Mouse (Mus musculus) urinary bladder, adult 18-20 months (tissue): ENCODE measurements at regions not wholly inside any gene's neighbourhood (a gene's known extent, or its start where the extent isn't known, plus 50 kb on each side); places are given as distances from the start of the nearest gene placed in this dataset.

Experiments
- DNase-seq, 2 experiments: peaks; one replicate each; pipeline ENCODE4 v3.0.0; 2022; ENCODE audit warnings: low spot score in 2 of 2, mixed read lengths in 2 of 2

GRCm38 (mm10) chr12:25192216-25192615 is 95.3 kb upstream of the Id2 start:
- DNase-seq, result no peak

GRCm38 (mm10) chr12:25190360-25190759 is 93.4 kb upstream of the Id2 start:
- no peak for DNase-seq

GRCm38 (mm10) chr12:25189174-25189761 is 92.3 kb upstream of the Id2 start:
- no peak for DNase-seq

GRCm38 (mm10) chr12:25188556-25188955 is 91.6 kb upstream of the Id2 start:
- no peak for DNase-seq

GRCm38 (mm10) chr12:25187216-25187615 is 90.3 kb upstream of the Id2 start:
- no peak for DNase-seq

- DNase-seq, result no peak
These were observed 85.7 kb upstream of the Id2 start for GRCm38 (mm10) chr12:25182680-25183079.

- DNase-seq, result peak in 1 of 2 experiments; percentile 30
These were observed 84.4 kb upstream of the Id2 start for GRCm38 (mm10) chr12:25181317-25181716.

GRCm38 (mm10) chr12:25180861-25181260 is 83.9 kb upstream of the Id2 start:
- no peak for DNase-seq

GRCm38 (mm10) chr12:25180289-25180688 is 83.3 kb upstream of the Id2 start:
- DNase-seq, result no peak

- DNase-seq, result no peak
These were observed 81.7 kb upstream of the Id2 start for GRCm38 (mm10) chr12:25178491-25179115.

GRCm38 (mm10) chr12:25177827-25178226 is 80.9 kb upstream of the Id2 start:
- no peak for DNase-seq

- no peak for DNase-seq
These were observed 79.6 kb upstream of the Id2 start for GRCm38 (mm10) chr12:25176565-25176964.

GRCm38 (mm10) chr12:25173064-25173463 is 76.1 kb upstream of the Id2 start:
- DNase-seq, result no peak

GRCm38 (mm10) chr12:25172450-25172849 is 75.5 kb upstream of the Id2 start:
- DNase-seq, result no peak

GRCm38 (mm10) chr12:25169611-25170010 is 72.7 kb upstream of the Id2 start:
- DNase-seq, result no peak

GRCm38 (mm10) chr12:25168213-25168545 is 71.2 kb upstream of the Id2 start:
- no peak for DNase-seq

GRCm38 (mm10) chr12:25167504-25168212 is 70.7 kb upstream of the Id2 start:
- DNase-seq, result no peak

GRCm38 (mm10) chr12:25166525-25166924 is 69.6 kb upstream of the Id2 start:
- DNase-seq, result no peak

- DNase-seq, result peak in 1 of 2 experiments; percentile 24
These were observed 68.7 kb upstream of the Id2 start for GRCm38 (mm10) chr12:25165650-25166049.

GRCm38 (mm10) chr12:25164724-25165123 is 67.8 kb upstream of the Id2 start:
- no peak for DNase-seq

GRCm38 (mm10) chr12:25163541-25163940 is 66.6 kb upstream of the Id2 start:
- no peak for DNase-seq

- no peak for DNase-seq
These were observed 65.9 kb upstream of the Id2 start for GRCm38 (mm10) chr12:25162843-25163242.

- no peak for DNase-seq
These were observed 65.0 kb upstream of the Id2 start for GRCm38 (mm10) chr12:25161939-25162338.
